Mouse (Mus musculus) kidney, adult 2 months (tissue): ENCODE measurements around the gene Tmem108.

Source experiments
- CTCF ChIP-seq: fragments of 200-500 bp; conservative IDR thresholded peaks from 2 replicates; pipeline ENCODE4 v1.5.1; 2011; ENCODE audit warnings: low read depth, mild to moderate bottlenecking, control low read depth, low read length, moderate library complexity, mixed read lengths; ENCODE audit not compliant: insufficient read depth, insufficient read length
- POLR2A ChIP-seq: fragments of 200-500 bp; IDR thresholded peaks from one replicate; pipeline ENCODE4 v1.6.1; 2011; ENCODE audit warnings: low read depth, low read length, control low read depth

DNA sequence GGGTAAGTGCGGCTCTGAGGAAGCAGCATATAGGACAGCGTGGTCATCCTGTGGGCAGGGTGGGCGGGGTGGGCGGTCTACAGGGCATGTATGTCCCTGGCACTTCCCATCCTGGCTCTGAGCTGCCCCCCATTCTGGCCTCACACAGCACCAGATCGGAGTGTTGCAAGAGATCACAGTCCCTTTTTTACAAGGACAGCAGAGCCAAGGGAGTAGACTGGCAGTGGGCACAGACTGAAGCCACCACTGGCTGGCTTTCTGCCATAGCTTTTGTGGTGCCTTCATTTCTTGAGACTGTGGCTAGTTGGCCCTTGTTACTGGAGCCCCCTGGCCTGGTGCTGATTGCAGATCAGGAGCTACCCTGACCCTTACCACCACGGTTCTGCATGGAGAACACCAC, 275.4 kb downstream of the Tmem108 start:
- no peak for TF ChIP-seq POLR2A
- TF ChIP-seq CTCF, result no peak
